Mouse (Mus musculus): ENCODE measurements around the gene Slc25a3. TPM values are rescaled to one million over a fixed set of nuclear protein-coding genes. Genes with fewer than 3 reads are reported as not detected.

Slc25a3 gene
- 635 and 651 TPM in 2 replicates for polyA plus RNA-seq (2015; fragmentation: Nextera tagmentation; extraction: Ambion mirVana)

DNA sequence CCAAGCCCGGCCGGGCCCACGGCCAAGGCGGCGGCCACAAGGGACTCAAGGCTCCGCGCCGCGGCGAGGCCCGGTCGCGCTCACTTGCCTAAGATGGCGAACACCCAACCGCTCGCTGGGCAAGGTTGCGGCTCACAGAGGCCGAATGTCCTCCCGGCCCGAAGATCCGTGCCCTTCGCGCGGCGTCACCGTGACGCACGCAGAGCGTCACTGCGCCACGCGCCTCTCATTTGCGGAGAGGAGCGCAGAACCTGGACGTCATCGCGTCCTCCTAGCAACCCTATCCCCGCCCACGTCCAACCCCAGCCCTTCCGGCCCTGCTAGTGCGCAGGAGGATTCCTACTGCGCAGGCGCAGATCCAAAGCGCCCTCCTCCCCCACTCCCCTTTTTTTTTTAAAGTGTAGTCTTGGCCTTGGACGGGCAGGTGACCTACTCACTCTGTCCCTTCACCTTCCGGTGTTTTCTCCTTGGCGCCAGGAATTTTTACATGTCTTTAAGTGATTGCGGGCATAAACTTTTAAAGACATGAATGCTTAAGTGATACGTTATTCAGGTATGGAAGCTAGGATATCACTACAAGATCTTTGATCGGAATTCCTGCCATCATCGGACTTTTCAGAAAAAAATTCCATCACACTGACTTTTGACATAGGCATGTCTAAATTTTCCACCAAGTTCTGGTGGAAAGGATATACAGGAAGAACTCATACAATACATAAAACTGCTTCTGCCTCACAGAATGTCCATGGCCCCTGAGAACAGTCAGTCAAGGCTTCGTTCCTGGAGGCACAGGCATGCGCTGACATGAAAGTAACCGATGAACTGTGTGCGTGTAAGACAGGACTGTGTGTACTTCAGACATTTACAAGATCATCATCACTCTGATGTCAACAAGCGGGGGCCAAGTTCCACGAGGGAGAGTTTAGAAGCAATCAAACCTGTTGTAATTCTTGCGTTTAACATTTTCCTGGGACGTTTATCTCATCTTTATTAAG, at the start of gene Slc25a3:
Gene Slc25a3, minus strand, starts transcription at position 232 of the 995 bp plus-strand sequence.
- peak within 1 kb of the TSS; percentile 91 for H3K4me3 ChIP-seq (ENCODE audit: low read length)
- 13% methylated on average over 54 of the region's 59 CpGs for WGBS
- peak; percentile 100 for ATAC-seq
- no peaks in the 10 kb centered on the region for H3K27me3 ChIP-seq (replicated peaks; ENCODE audit: control insufficient read depth, insufficient read depth, low read length)
- H3K9ac ChIP-seq (ENCODE audit: low read depth, low read length) = peak within 1 kb of the TSS; percentile 94
- H3K4me2 ChIP-seq (ENCODE audit: low read length) = peak within 1 kb of the TSS; percentile 62
- H3K36me3 ChIP-seq (ENCODE audit: control insufficient read depth, insufficient read depth, low read length) = peaks cover 8% of the 10 kb centered on the region; the same call in 1 of the 2 replicates
- H3K27ac ChIP-seq (ENCODE audit: low read depth, low read length) = peak within 1 kb of the TSS; percentile 95
- H3K4me1 ChIP-seq (ENCODE audit: control insufficient read depth, insufficient read depth, low read depth, low read length) = peaks cover 14% of the 10 kb centered on the region
- no peaks in the 10 kb centered on the region for H3K9me3 ChIP-seq (ENCODE audit: control insufficient read depth, low read length)

DNA sequence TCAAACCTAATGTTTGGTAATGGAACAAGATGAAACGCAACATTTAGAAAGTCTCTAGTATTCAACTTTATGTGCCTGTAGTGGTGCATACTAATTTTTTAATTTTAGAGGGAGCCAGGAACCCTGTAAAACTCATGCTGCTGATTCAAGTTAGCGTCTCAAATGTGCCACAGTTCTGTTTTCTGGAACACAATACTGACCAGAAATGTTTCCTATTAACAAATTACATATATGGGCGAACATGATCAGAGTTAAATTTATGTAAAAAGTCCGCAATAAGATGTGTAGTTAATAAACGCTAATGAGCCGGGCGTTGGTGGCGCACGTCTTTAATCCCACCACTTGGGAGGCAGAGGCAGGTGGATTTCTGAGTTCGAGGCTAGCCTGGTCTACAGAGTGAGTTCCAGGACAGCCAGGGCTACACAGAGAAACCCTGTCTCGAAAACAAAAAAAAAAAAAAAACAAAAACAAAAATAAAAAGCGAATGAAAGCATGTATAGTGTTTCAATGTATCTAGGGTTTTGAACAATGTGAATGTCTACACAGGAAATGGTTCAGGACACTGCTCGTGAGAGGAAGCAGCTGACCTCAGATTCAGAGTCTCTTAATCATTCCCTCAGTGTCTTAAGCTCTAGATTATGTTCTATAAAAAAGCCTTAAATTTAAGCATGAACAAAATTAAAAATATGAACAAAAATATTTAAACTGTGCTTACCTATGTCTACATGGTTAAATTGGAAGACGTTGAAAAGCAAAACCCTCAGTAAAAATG, 48.7 kb upstream of the Slc25a3 start:
- H3K4me2 ChIP-seq (ENCODE audit: low read length) = peak overlapping the region; percentile 76
- peak overlapping the region; percentile 99 for H3K27ac ChIP-seq (ENCODE audit: low read depth, low read length)
- WGBS = 81% methylated on average over 14 of the region's 14 CpGs
- no peaks in the 10 kb centered on the region for H3K27me3 ChIP-seq (replicated peaks; ENCODE audit: control insufficient read depth, insufficient read depth, low read length)
- H3K36me3 ChIP-seq (ENCODE audit: control insufficient read depth, insufficient read depth, low read length) = no peaks in the 10 kb centered on the region
- H3K9me3 ChIP-seq (ENCODE audit: control insufficient read depth, low read length) = no peaks in the 10 kb centered on the region
- H3K4me1 ChIP-seq (ENCODE audit: control insufficient read depth, insufficient read depth, low read depth, low read length) = peaks cover 18% of the 10 kb centered on the region
- H3K9ac ChIP-seq (ENCODE audit: low read depth, low read length) = peak overlapping the region; percentile 92
- ATAC-seq = no peak
- peak overlapping the region; percentile 99 for H3K4me3 ChIP-seq (ENCODE audit: low read length)

DNA sequence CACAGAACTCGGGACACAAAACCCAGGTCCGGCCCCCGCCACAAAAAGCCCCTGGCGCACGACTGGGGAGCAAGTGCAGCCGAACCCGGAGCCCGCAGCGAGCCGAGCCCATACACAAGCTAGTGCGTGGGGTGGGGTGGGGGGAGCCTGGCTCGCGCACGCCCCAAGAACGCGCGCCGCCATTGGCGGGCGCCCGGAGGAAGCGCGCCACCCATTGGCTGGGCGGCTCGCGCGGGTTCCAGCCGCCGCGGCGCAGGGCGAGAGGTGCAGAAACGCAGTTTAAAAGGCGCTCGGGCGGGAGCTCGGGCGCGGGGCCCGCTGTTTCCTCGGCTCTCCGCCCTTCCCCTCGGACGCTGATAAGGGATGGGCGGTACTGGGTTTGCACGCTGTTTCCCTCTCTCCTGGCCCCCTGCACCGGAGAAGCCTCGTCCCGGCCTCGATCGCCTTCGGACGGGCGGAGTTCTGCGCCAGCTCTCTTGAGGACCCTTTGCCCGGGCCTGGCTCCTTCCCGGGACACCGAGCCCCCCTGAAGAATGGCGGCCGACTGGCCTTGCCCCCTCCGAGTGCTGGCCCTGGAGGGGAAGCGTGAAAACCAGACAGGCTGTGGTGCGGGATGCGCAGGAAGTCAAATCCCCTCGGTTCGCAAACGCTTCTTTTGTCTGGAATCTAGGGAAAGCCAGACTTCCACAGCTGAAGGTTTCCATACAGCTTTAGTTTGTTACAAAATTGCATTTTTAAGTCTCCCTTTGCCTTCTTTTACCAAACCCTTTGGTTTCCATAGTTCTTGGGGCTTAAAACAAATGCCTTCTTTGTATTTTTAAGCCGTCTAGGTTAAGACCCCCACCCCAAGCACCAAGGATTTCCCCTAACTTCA, 47.8 kb upstream of the Slc25a3 start:
- H3K27me3 ChIP-seq (replicated peaks; ENCODE audit: control insufficient read depth, insufficient read depth, low read length) = no peaks in the 10 kb centered on the region
- H3K4me1 ChIP-seq (ENCODE audit: control insufficient read depth, insufficient read depth, low read depth, low read length) = peaks cover 23% of the 10 kb centered on the region
- no peaks in the 10 kb centered on the region for H3K36me3 ChIP-seq (ENCODE audit: control insufficient read depth, insufficient read depth, low read length)
- peak overlapping the region; percentile 99 for H3K4me3 ChIP-seq (ENCODE audit: low read length)
- H3K4me2 ChIP-seq (ENCODE audit: low read length) = peak overlapping the region; percentile 76
- H3K9me3 ChIP-seq (ENCODE audit: control insufficient read depth, low read length) = no peaks in the 10 kb centered on the region
- WGBS = under 1% methylated on average over 55 of the region's 68 CpGs
- H3K27ac ChIP-seq (ENCODE audit: low read depth, low read length) = peak overlapping the region; percentile 99
- ATAC-seq = peak; percentile 98
- H3K9ac ChIP-seq (ENCODE audit: low read depth, low read length) = peak overlapping the region; percentile 96

DNA sequence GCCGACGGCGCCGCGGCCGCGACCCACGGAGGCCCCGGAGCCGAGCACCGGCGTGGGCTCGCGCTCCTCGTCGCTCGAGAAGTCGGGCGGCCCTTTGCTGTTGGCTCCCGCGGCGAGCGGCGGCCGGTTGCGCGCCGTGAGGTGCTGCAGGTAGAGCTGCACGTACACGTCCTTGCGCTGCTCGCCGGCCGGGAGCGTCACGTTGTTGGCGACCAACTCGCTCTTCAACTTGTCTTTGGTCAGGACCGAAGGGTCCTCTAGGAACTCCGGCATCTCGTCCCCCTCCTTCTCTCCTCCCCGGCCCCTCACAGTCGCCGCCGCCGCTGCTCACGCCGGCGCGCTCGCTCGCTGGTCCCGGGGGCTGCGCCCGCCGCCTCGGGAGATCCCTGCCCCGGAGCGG, 47.2 kb upstream of the Slc25a3 start:
- H3K4me1 ChIP-seq (ENCODE audit: control insufficient read depth, insufficient read depth, low read depth, low read length) = peaks cover 23% of the 10 kb centered on the region
- H3K9me3 ChIP-seq (ENCODE audit: control insufficient read depth, low read length) = no peaks in the 10 kb centered on the region
- peak overlapping the region; percentile 99 for H3K27ac ChIP-seq (ENCODE audit: low read depth, low read length)
- H3K4me3 ChIP-seq (ENCODE audit: low read length) = peak overlapping the region; percentile 99
- under 1% methylated on average over 59 of the region's 59 CpGs for WGBS
- peak; percentile 75 for ATAC-seq
- H3K9ac ChIP-seq (ENCODE audit: low read depth, low read length) = peak overlapping the region; percentile 96
- H3K4me2 ChIP-seq (ENCODE audit: low read length) = peak overlapping the region; percentile 67
- no peaks in the 10 kb centered on the region for H3K27me3 ChIP-seq (replicated peaks; ENCODE audit: control insufficient read depth, insufficient read depth, low read length)
- H3K36me3 ChIP-seq (ENCODE audit: control insufficient read depth, insufficient read depth, low read length) = no peaks in the 10 kb centered on the region

DNA sequence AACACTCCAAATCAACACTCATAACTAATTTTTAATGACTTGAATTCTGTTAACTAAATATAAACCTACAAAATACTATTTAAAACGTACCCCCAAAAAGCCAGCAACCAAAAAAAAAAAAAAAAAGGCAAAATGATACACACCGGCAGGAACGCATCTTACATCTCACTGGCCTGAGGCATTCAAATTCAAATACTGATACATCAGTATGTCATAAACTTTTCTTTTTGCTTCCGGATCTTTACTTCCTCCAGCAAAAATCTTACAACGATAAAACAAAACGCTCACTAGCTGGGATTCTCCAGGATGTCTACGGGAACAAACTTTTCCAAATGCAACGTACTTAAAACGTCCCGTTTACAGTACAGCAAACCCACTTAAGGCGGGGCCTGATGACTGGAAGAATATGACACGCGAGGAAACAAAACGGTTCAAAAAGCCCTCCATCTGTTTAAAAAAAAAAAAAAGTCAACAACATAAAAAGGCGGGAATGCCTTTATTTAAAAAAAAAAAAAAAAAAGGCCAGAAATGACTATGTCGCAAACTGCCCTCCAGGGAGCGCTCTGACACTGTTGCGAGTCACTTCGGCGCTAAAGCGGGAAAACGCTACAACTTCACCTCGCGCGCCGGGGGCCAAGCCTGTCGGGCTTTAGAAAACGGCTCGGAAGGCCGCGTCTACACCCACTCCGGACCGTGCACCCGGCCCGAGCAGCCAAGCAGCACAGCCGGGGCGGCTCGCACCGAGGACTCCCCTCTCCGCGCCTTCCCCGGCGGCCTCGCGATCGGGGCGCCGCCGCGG, 46.5 kb upstream of the Slc25a3 start:
- Histone ChIP-seq H3K36me3 (ENCODE audit: control insufficient read depth, insufficient read depth, low read length) (no peaks in the 10 kb centered on the region), H3K9me3 (ENCODE audit: control insufficient read depth, low read length) (no peaks in the 10 kb centered on the region), H3K9ac (ENCODE audit: low read depth, low read length) (peak overlapping the region; percentile 96), H3K4me2 (ENCODE audit: low read length) (peak overlapping the region; percentile 67), H3K4me1 (ENCODE audit: control insufficient read depth, insufficient read depth, low read depth, low read length) (peaks cover 23% of the 10 kb centered on the region), H3K4me3 (ENCODE audit: low read length) (peak overlapping the region; percentile 99), H3K27ac (ENCODE audit: low read depth, low read length) (peak overlapping the region; percentile 99), H3K27me3 (replicated peaks; ENCODE audit: control insufficient read depth, insufficient read depth, low read length) (no peaks in the 10 kb centered on the region)
- under 1% methylated on average over 50 of the region's 50 CpGs for WGBS
- peak; percentile 36 for ATAC-seq

DNA sequence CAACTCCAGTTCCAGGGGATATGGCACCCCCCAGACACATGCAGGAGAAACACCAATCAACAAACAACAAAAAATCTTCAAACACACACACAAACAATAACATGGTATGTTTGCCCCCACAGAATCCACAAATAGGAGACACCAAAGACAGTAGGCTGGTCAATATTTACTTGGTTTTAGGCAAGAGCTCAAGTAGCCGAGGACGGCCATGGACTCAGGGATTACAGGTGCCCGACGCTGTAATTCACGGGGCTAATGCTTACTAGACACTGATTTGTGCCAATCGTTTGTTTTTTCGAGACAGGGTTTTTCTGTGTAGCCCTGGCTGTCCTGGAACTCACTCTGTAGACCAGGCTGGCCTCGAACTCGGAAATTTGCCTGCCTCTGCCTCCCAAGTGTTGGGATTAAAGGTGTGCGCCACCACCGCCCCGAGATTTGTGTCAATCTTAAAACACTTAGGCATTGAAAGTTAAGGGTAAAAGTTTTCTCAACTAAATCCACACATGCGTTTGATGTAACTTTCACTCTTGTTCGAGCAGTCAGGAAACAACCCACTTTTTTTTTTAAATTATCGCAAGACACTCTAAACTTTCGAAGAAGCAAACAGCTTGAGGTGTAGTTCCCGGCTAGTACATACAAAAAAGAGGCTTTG, 45.7 kb upstream of the Slc25a3 start:
- H3K27ac ChIP-seq (ENCODE audit: low read depth, low read length) = no peak overlapping the region
- no peaks in the 10 kb centered on the region for H3K36me3 ChIP-seq (ENCODE audit: control insufficient read depth, insufficient read depth, low read length)
- H3K4me3 ChIP-seq (ENCODE audit: low read length) = peak overlapping the region; percentile 99
- peak overlapping the region; percentile 22; the same call in 1 of the 2 replicates for H3K9ac ChIP-seq (ENCODE audit: low read depth, low read length)
- H3K4me2 ChIP-seq (ENCODE audit: low read length) = peak overlapping the region; percentile 67
- no peaks in the 10 kb centered on the region for H3K27me3 ChIP-seq (replicated peaks; ENCODE audit: control insufficient read depth, insufficient read depth, low read length)
- WGBS = 39% methylated on average over 17 of the region's 17 CpGs
- peaks cover 23% of the 10 kb centered on the region for H3K4me1 ChIP-seq (ENCODE audit: control insufficient read depth, insufficient read depth, low read depth, low read length)
- no peak for ATAC-seq
- H3K9me3 ChIP-seq (ENCODE audit: control insufficient read depth, low read length) = no peaks in the 10 kb centered on the region

DNA sequence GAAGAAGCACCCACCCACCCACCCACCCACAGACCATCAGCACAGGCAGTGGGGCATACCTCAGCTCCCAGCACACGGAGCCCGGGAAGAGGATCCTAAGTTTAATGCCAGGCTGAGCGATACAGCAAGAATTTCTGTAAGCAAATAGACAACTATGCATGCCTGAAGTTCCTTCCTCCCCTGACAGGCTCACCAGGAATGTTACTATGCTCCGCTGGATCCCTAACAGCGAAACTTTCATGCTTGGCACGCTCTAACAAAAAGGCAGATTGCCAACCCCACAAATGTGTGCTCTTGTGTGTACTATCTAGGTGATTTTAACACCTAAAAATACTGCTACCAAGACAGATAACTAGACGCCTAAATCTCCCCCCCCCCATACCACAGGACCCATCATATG, 43.5 kb upstream of the Slc25a3 start:
- Histone ChIP-seq H3K9me3 (ENCODE audit: control insufficient read depth, low read length) (no peaks in the 10 kb centered on the region), H3K4me1 (ENCODE audit: control insufficient read depth, insufficient read depth, low read depth, low read length) (peaks cover 22% of the 10 kb centered on the region), H3K4me2 (ENCODE audit: low read length) (peak overlapping the region; percentile 32; the same call in 1 of the 2 replicates), H3K27me3 (replicated peaks; ENCODE audit: control insufficient read depth, insufficient read depth, low read length) (no peaks in the 10 kb centered on the region), H3K4me3 (ENCODE audit: low read length) (no peak overlapping the region; the same call in 1 of the 2 replicates), H3K36me3 (ENCODE audit: control insufficient read depth, insufficient read depth, low read length) (peaks cover 12% of the 10 kb centered on the region), H3K27ac (ENCODE audit: low read depth, low read length) (no peak overlapping the region; the same call in 1 of the 2 replicates), H3K9ac (ENCODE audit: low read depth, low read length) (no peak overlapping the region)
- ATAC-seq = no peak
- WGBS = 46% methylated on average over 7 of the region's 7 CpGs
